Comparison of ENCODE assay signal across 20 mouse cellular contexts in the genomic region with DNA sequence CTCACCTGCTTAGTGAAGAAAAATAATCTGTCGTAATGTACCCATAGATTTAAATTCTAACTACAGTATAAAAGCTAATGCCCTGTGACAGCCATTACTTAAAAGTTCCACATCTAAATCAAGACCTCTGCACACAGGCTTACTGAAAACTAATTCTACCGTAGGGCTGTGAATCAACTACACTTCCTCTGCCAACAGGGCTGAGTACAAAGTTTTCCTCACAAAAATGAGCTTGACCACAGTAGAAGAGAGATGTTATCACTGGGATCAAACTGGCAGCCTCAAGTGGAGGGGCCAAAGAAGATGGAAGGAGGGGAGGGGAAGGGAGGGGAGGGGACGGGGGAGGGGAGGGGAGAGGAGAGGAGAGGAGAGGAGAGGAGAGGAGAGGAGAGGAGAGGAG. TPM values are rescaled to one million over a fixed set of nuclear protein-coding genes. Genes with fewer than 3 reads are reported as not detected.
DNase-seq lines count a peak whose midpoint lies in the region; ATAC-seq lines count a peak whose summit lies in the region.
"Had no signal": no experiment of that assay in that cellular context is flagged by ENCODE, and none has a peak within 500 bp of the region (broad histone marks: within the 10 kb centered on the region; RNA-seq: fewer than 3 reads in every experiment).

No protein-coding gene starts in this region.

- H3K36me3 ChIP-seq in kidney, embryonic 15.5 days = peaks cover 11% of the 10 kb centered on the region
- H3K36me3 ChIP-seq in lung, embryonic 15.5 days = no peaks in the 10 kb centered on the region
- no peaks in the 10 kb centered on the region for H3K36me3 ChIP-seq in midbrain, embryonic 14.5 days (ENCODE audit: control insufficient read depth, insufficient read depth, low read length)
- H3K36me3 ChIP-seq: G1E; hindbrain, embryonic 12.5 days; intestine, embryonic 15.5 days; midbrain, embryonic 12.5 days had no signal

- H3K9ac ChIP-seq in kidney, embryonic 15.5 days = no peak overlapping the region
- no peak overlapping the region for H3K9ac ChIP-seq in lung, embryonic 15.5 days
- no peak overlapping the region for H3K9ac ChIP-seq in midbrain, embryonic 14.5 days (replicated peaks; ENCODE audit: low read length)
- H3K9ac ChIP-seq: hindbrain, embryonic 12.5 days; intestine, embryonic 15.5 days; midbrain, embryonic 12.5 days; neural tube, embryonic 13.5 days had no signal

- H3K27ac ChIP-seq in kidney, embryonic 15.5 days = peak overlapping the region; percentile 60
- H3K27ac ChIP-seq in lung, embryonic 15.5 days = peak overlapping the region; percentile 38
- H3K27ac ChIP-seq in midbrain, embryonic 14.5 days (replicated peaks; ENCODE audit: low read depth, low read length) = no peak overlapping the region
- H3K27ac ChIP-seq: hindbrain, embryonic 12.5 days; hindbrain, postnatal 0 days; intestine, embryonic 15.5 days; midbrain, embryonic 12.5 days; neural tube, embryonic 13.5 days had no signal

- no peak overlapping the region for H3K4me3 ChIP-seq in kidney, embryonic 15.5 days (replicated peaks)
- no peak overlapping the region for H3K4me3 ChIP-seq in lung, embryonic 15.5 days
- H3K4me3 ChIP-seq in midbrain, embryonic 14.5 days (replicated peaks; ENCODE audit: low read depth, low read length) = no peak overlapping the region
- H3K4me3 ChIP-seq: hindbrain, embryonic 12.5 days; intestine, embryonic 15.5 days; megakaryocyte, embryonic 14.5 days; midbrain, embryonic 12.5 days; neural tube, embryonic 13.5 days had no signal

- no peak overlapping the region for H3K4me2 ChIP-seq in kidney, embryonic 15.5 days
- H3K4me2 ChIP-seq in lung, embryonic 15.5 days = no peak overlapping the region
- no peak overlapping the region for H3K4me2 ChIP-seq in midbrain, embryonic 14.5 days (ENCODE audit: low read length)
- H3K4me2 ChIP-seq: hindbrain, embryonic 12.5 days; liver, embryonic 11.5 days; midbrain, embryonic 12.5 days had no signal

- WGBS in kidney, embryonic 15.5 days = 31% methylated on average over 2 of the region's 3 CpGs
- 40% methylated on average over 2 of the region's 3 CpGs for WGBS in lung, embryonic 15.5 days
- WGBS in midbrain, embryonic 14.5 days = 66% methylated on average over 2 of the region's 3 CpGs

- no peak for DNase-seq in kidney, postnatal 25 days
- DNase-seq in lung, postnatal 4 days = no peak
- DNase-seq in NIH3T3 (ENCODE audit: low read depth) = peak; percentile 59
- DNase-seq in gastrocnemius, adult 8-10 months (ENCODE audit: low spot score in 2 of 2) = no peak
- no peak for DNase-seq in midbrain, embryonic 14.5 days
- DNase-seq: cerebellum, adult 8-10 months; gastrocnemius, postnatal 25 days; thymus, postnatal 4 days had no signal

- ATAC-seq in kidney, embryonic 15.5 days (replicated peaks; ENCODE audit: low FRiP score) = no peak
- no peak for ATAC-seq in lung, embryonic 15.5 days (ENCODE audit: borderline replicate concordance, extremely low read depth, low FRiP score, low TSS enrichment)
- ATAC-seq in midbrain, embryonic 14.5 days (ENCODE audit: low FRiP score, low TSS enrichment) = no peak
- ATAC-seq: forebrain, embryonic 14.5 days; hindbrain, postnatal 0 days; Patski had no signal

- peaks cover 18% of the 10 kb centered on the region for H3K4me1 ChIP-seq in kidney, embryonic 15.5 days
- peaks cover 16% of the 10 kb centered on the region for H3K4me1 ChIP-seq in lung, embryonic 15.5 days
- H3K4me1 ChIP-seq in midbrain, embryonic 14.5 days (ENCODE audit: control insufficient read depth, insufficient read depth, low read length) = 0 out of 2 replicates have a peak, but pooled peaks cover 2% of the 10 kb centered on the region
- H3K4me1 ChIP-seq: hindbrain, embryonic 12.5 days; midbrain, embryonic 12.5 days had no signal

- H3K27me3 ChIP-seq in kidney, embryonic 15.5 days = no peaks in the 10 kb centered on the region
- H3K27me3 ChIP-seq in lung, embryonic 15.5 days = no peaks in the 10 kb centered on the region
- H3K27me3 ChIP-seq in midbrain, embryonic 14.5 days (ENCODE audit: control insufficient read depth, insufficient read depth, low read length) = no peaks in the 10 kb centered on the region; the same call in 1 of the 2 replicates
- H3K27me3 ChIP-seq: hindbrain, embryonic 12.5 days; intestine, embryonic 15.5 days; megakaryocyte, embryonic 14.5 days; midbrain, embryonic 12.5 days; neural tube, embryonic 13.5 days; Patski had no signal

- no peaks in the 10 kb centered on the region for H3K9me3 ChIP-seq in kidney, embryonic 15.5 days (replicated peaks)
- no peaks in the 10 kb centered on the region for H3K9me3 ChIP-seq in lung, embryonic 15.5 days
- no peaks in the 10 kb centered on the region for H3K9me3 ChIP-seq in midbrain, embryonic 14.5 days (ENCODE audit: control insufficient read depth, low read length)
- H3K9me3 ChIP-seq: hindbrain, embryonic 12.5 days; intestine, embryonic 15.5 days; midbrain, embryonic 12.5 days had no signal

RNA-seq across cellular contexts. Expression of gene Gfra1, which starts 42.9 kb away (rescaled TPM):
- 65.3 and 67.8 TPM in 2 replicates for polyA plus RNA-seq in kidney, embryonic 15.5 days (2015; fragmentation: Nextera tagmentation; extraction: Ambion mirVana)
- polyA plus RNA-seq in lung, embryonic 15.5 days (2015; fragmentation: Nextera tagmentation; extraction: Ambion mirVana) = 7.9 and 9.5 TPM in 2 replicates
- 1 to 10 TPM; 2.2 to 3.9 (median 3.1) TPM for total RNA-seq in gastrocnemius, adult 8-10 months (2022)
- polyA plus RNA-seq in midbrain, embryonic 14.5 days (2014; fragmentation: Nextera tagmentation; extraction: Ambion mirVana) = 34.7 and 40.5 TPM in 2 replicates
- polyA plus RNA-seq: G1E had no signal
